Mouse (Mus musculus): ENCODE results near the gene Cd86.

DNA sequence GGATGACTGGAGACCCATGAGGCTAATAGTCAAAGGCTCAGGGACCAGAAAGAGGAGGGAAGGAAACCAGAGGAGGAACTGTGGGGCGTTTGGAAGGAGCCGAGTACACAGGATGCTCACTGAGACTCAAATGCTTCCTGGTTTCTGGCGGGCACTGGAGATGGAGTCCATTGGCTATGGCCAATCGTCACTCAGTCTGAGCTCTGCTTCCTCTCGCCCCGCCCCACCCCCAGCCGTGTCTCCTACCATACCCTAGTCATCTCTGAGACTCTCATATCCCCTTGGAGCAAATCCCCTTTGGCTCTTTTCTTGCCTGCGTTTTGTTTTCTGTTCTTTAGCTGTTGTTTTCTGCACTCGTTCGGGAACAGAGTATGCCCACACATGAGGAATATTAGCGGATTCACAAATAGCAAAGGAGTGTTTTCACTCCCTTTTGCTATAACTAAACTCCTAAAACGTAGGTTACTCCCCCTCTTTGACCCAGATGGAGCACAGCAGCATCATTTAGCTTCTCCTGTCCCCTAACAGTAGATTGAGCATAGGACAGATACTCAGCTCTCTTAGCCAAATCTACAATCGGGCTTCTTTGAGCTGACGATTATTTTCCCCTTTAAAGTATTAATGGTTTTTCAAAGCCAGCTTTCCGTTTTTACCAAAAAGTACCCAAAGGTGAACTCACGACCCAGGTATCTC lies 25.9 kb downstream of the Cd86 start:
- no peak for TF ChIP-seq CTCF (IDR thresholded peaks at IDR 0.05; ENCODE audit: insufficient read depth, low read length)
- no peak for TF ChIP-seq POLR2A (IDR thresholded peaks at IDR 0.05; ENCODE audit: borderline replicate concordance, extremely low read depth, low read depth, low read length)

Data from lung, adult 2 months (tissue).